Mouse (Mus musculus) limb, embryonic 10.5 days (tissue): ENCODE measurements around the gene Hspb1. TPM values are rescaled to one million over a fixed set of nuclear protein-coding genes. Genes with fewer than 3 reads are reported as not detected.

Experiments
- DNase-seq: peaks from one replicate; pipeline ENCODE4 v3.0.0-alpha.2; 2017; ENCODE audit warnings: low spot score
- H3K27ac ChIP-seq: fragments of 300-500 bp; sonication (generic); 2 replicates; pipeline ENCODE4 v1.5.1; 2016; ENCODE audit warnings: mild to moderate bottlenecking
- H3K27me3 ChIP-seq: fragments of 300-500 bp; sonication (generic); 2 replicates; pipeline ENCODE4 v1.6.1; 2016; ENCODE audit warnings: low read depth, mild to moderate bottlenecking; ENCODE audit not compliant: poor library complexity, severe bottlenecking
- H3K36me3 ChIP-seq: fragments of 300-500 bp; sonication (generic); 2 replicates; pipeline ENCODE4 v1.6.1; 2016; ENCODE audit warnings: mild to moderate bottlenecking, moderate library complexity
- H3K4me1 ChIP-seq: fragments of 300-500 bp; sonication (generic); 2 replicates; pipeline ENCODE4 v1.6.1; 2016
- H3K4me3 ChIP-seq: fragments of 300-500 bp; sonication (generic); 2 replicates; pipeline ENCODE4 v1.5.1; 2016; ENCODE audit warnings: mild to moderate bottlenecking, moderate library complexity
- H3K9me3 ChIP-seq: fragments of 300-500 bp; sonication (generic); replicated peaks from 2 replicates; pipeline ENCODE4 v1.6.1; 2016; ENCODE audit warnings: mild to moderate bottlenecking
- WGBS: fragments of 180-500 bp; shearing (Covaris S2); methylation state at CpG from one replicate; pipeline ENCODE4 v1.1.7; 2016; 5-methylcytosine and 5-hydroxymethylcytosine counted together
- polyA plus RNA-seq: library from polyadenylated mRNA; unstranded; fragments of >200 nt; fragmentation: Nextera tagmentation; extraction: Ambion mirVana; gene quantifications from 2 replicates; pipeline ENCODE4 v1.2.1, GENCODE M21; 2016

The Hspb1 gene
- polyA plus RNA-seq, 1 experiment from 2014 or later = 34.8 TPM

DNA sequence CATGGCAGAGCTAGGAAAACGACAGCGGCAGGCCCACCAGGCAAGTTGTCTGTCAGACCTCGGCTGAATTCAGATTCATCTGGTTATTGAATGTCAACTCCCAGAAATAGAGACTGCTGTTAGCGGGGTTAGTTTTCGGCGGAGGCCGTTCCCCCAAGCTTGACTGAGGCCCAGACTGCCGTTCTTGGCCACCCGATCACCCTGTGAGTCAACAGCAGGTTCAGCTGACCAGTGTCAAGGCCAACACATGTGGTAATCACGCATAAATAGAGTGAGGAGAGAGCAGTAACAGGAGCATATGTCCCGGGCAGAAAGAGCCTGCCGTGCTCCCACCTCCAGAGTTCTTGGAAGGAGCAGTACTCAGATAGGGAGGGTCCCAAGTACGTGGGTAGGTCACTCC, 19.5 kb downstream of the Hspb1 start:
- peaks cover 71% of the 10 kb centered on the region for H3K36me3 ChIP-seq
- 89% methylated on average over 13 of the region's 13 CpGs for whole genome bisulfite sequencing
- H3K9me3 ChIP-seq = no peaks in the 10 kb centered on the region
- no peak overlapping the region for H3K27ac ChIP-seq
- no peak overlapping the region for H3K4me3 ChIP-seq
- no peaks in the 10 kb centered on the region for H3K27me3 ChIP-seq
- peaks cover 6% of the 10 kb centered on the region for H3K4me1 ChIP-seq
- DNase-seq = no peak

GRCm38 (mm10) chr5:135908185-135908584, 20.5 kb downstream of the Hspb1 start:
- Histone ChIP-seq H3K27ac (no peak overlapping the region), H3K4me1 (peaks cover 2% of the 10 kb centered on the region), H3K4me3 (no peak overlapping the region), H3K36me3 (peaks cover 81% of the 10 kb centered on the region), H3K27me3 (no peaks in the 10 kb centered on the region), H3K9me3 (no peaks in the 10 kb centered on the region)
- no peak for DNase-seq
- 93% methylated on average over 12 of the region's 12 CpGs for WGBS

- Histone ChIP-seq H3K27ac (no peak overlapping the region), H3K27me3 (no peaks in the 10 kb centered on the region), H3K9me3 (no peaks in the 10 kb centered on the region), H3K4me3 (no peak overlapping the region), H3K36me3 (peaks cover 89% of the 10 kb centered on the region), H3K4me1 (no peaks in the 10 kb centered on the region; the same call in 1 of the 2 replicates)
- DNase-seq = no peak
- 94% methylated on average over 16 of the region's 16 CpGs for WGBS
Observed at GRCm38 (mm10) chr5:135908989-135909388, 21.3 kb downstream of the Hspb1 start.

GRCm38 (mm10) chr5:135909646-135910045, 21.9 kb downstream of the Hspb1 start:
- Histone ChIP-seq H3K27me3 (no peaks in the 10 kb centered on the region), H3K9me3 (no peaks in the 10 kb centered on the region), H3K4me3 (no peak overlapping the region), H3K4me1 (no peaks in the 10 kb centered on the region), H3K36me3 (peaks cover 92% of the 10 kb centered on the region), H3K27ac (no peak overlapping the region)
- WGBS = 94% methylated on average over 10 of the region's 10 CpGs
- no peak for DNase-seq

GRCm38 (mm10) chr5:135910813-135911212, 23.1 kb downstream of the Hspb1 start:
- WGBS = 91% methylated on average over 25 of the region's 25 CpGs
- no peaks in the 10 kb centered on the region for H3K9me3 ChIP-seq
- no peak for DNase-seq
- H3K4me1 ChIP-seq = no peaks in the 10 kb centered on the region
- H3K4me3 ChIP-seq = no peak overlapping the region
- H3K36me3 ChIP-seq = peaks cover 97% of the 10 kb centered on the region
- H3K27me3 ChIP-seq = no peaks in the 10 kb centered on the region
- no peak overlapping the region for H3K27ac ChIP-seq

DNA sequence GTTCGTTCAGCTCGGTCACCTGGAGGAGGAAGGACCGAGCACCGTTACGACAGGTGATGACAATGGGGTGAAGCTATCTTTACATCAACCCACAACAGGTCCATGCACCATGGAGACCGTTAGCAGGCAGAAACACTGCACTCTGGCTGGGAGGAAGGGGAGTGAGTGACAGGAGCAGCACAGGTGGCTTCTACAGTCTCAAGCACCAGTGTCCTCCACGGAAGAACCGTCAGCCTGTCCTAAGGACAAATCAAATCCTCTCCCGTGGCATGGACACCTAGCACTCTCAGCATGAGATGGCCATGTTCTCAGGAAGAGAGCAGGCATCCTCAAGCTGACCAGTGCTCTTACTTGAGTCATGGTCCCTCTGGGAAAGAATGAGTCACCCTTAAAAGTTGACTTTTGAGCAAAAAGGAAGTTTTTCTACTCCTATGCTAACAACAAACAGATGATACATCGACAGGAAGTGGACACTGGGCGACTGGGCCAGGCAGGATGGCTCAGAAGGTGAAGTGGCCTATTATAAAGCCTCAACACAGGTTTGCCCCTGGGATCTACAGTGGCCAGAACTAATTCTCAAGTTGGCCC, 24.0 kb downstream of the Hspb1 start:
- Histone ChIP-seq H3K27me3 (no peaks in the 10 kb centered on the region), H3K27ac (no peak overlapping the region), H3K36me3 (peaks cover 99% of the 10 kb centered on the region), H3K9me3 (no peaks in the 10 kb centered on the region), H3K4me1 (no peaks in the 10 kb centered on the region), H3K4me3 (no peak overlapping the region)
- WGBS = 92% methylated on average over 11 of the region's 11 CpGs
- DNase-seq = no peak

- no peak overlapping the region for H3K4me3 ChIP-seq
- WGBS = 89% methylated on average over 5 of the region's 5 CpGs
- no peaks in the 10 kb centered on the region for H3K27me3 ChIP-seq
- no peak overlapping the region for H3K27ac ChIP-seq
- H3K9me3 ChIP-seq = no peaks in the 10 kb centered on the region
- no peaks in the 10 kb centered on the region for H3K4me1 ChIP-seq
- DNase-seq = no peak
- H3K36me3 ChIP-seq = peaks cover 99% of the 10 kb centered on the region
Observed at GRCm38 (mm10) chr5:135913201-135913600, 25.5 kb downstream of the Hspb1 start.

GRCm38 (mm10) chr5:135914156-135914555, 26.4 kb downstream of the Hspb1 start:
- Histone ChIP-seq H3K27ac (no peak overlapping the region), H3K4me1 (no peaks in the 10 kb centered on the region), H3K36me3 (peaks cover 99% of the 10 kb centered on the region), H3K9me3 (no peaks in the 10 kb centered on the region), H3K27me3 (no peaks in the 10 kb centered on the region), H3K4me3 (no peak overlapping the region)
- 93% methylated on average over 6 of the region's 6 CpGs for WGBS
- no peak for DNase-seq

DNA sequence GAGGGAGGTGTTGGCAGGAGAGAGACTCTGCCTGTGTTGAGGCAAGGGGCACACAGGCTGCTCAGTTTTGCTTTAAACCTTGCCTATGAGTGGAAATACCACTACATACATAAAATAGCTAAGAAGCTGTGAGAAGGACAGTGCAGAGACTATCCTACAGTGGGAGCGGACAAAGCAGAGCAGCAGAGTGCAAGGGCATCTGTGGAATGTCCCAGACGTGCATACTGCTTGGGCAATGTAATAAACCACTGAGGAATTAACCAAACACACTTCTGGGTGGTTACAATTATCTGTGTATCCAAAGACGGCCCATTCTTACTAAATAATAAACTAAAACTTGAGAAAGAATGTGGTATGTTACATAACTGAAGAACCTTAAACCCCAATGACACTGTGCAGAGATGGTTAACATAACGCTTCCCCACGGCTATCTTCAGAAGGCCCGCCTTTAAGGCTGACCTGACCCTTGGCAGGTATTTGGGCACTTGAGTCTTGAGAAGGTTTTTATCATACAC, 28.4 kb downstream of the Hspb1 start:
- no peak overlapping the region for H3K27ac ChIP-seq
- H3K36me3 ChIP-seq = peaks cover 99% of the 10 kb centered on the region
- no peaks in the 10 kb centered on the region for H3K9me3 ChIP-seq
- H3K4me1 ChIP-seq = no peaks in the 10 kb centered on the region
- H3K27me3 ChIP-seq = no peaks in the 10 kb centered on the region
- no peak overlapping the region for H3K4me3 ChIP-seq
- DNase-seq = no peak
- WGBS = 93% methylated on average over 6 of the region's 6 CpGs

- Histone ChIP-seq H3K36me3 (peaks cover 99% of the 10 kb centered on the region), H3K27ac (no peak overlapping the region), H3K4me1 (no peaks in the 10 kb centered on the region), H3K4me3 (no peak overlapping the region), H3K27me3 (no peaks in the 10 kb centered on the region), H3K9me3 (no peaks in the 10 kb centered on the region)
- 90% methylated on average over 3 of the region's 3 CpGs for WGBS
- DNase-seq = no peak
Observed at GRCm38 (mm10) chr5:135916601-135917000, 28.9 kb downstream of the Hspb1 start.

GRCm38 (mm10) chr5:135917327-135918058, 29.8 kb downstream of the Hspb1 start:
- peaks cover 99% of the 10 kb centered on the region for H3K36me3 ChIP-seq
- WGBS = 91% methylated on average over 8 of the region's 8 CpGs

DNA sequence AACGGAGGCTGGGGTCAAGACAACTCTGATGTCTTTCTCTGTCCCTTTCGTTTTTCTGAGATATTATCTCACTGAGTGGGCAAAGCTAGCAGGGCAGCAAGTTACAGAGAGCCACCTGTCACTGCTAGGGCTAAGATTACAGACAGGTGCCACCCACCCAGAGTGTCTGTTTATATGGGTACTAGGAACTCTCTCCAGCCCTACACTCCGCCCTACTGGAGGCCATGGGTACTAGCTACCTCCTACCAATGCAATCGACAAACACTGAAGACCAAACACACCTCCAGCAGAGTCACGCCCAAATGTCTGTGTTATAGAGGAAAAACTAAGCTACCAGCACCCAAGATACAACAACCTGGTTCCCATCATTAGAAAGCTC, 30.3 kb downstream of the Hspb1 start:
- Histone ChIP-seq H3K27ac (no peak overlapping the region), H3K4me1 (no peaks in the 10 kb centered on the region), H3K36me3 (peaks cover 99% of the 10 kb centered on the region), H3K4me3 (no peak overlapping the region), H3K9me3 (no peaks in the 10 kb centered on the region), H3K27me3 (no peaks in the 10 kb centered on the region)
- no peak for DNase-seq
- WGBS = 94% methylated on average over 5 of the region's 5 CpGs

More at GRCm38 (mm10) chr5:135917327-135918058, 29.8 kb downstream of the Hspb1 start:
- H3K9me3 ChIP-seq = no peaks in the 10 kb centered on the region
- H3K4me1 ChIP-seq = no peaks in the 10 kb centered on the region
- H3K27me3 ChIP-seq = no peaks in the 10 kb centered on the region
- DNase-seq = no peak
- H3K27ac ChIP-seq = no peak overlapping the region
- no peak overlapping the region for H3K4me3 ChIP-seq

GRCm38 (mm10) chr5:135918593-135918992, 30.9 kb downstream of the Hspb1 start:
- Histone ChIP-seq H3K4me1 (no peaks in the 10 kb centered on the region), H3K9me3 (no peaks in the 10 kb centered on the region), H3K27me3 (no peaks in the 10 kb centered on the region), H3K27ac (no peak overlapping the region), H3K4me3 (no peak overlapping the region), H3K36me3 (peaks cover 99% of the 10 kb centered on the region)
- 97% methylated on average over 5 of the region's 5 CpGs for WGBS
- no peak for DNase-seq
